In the genomic region with DNA sequence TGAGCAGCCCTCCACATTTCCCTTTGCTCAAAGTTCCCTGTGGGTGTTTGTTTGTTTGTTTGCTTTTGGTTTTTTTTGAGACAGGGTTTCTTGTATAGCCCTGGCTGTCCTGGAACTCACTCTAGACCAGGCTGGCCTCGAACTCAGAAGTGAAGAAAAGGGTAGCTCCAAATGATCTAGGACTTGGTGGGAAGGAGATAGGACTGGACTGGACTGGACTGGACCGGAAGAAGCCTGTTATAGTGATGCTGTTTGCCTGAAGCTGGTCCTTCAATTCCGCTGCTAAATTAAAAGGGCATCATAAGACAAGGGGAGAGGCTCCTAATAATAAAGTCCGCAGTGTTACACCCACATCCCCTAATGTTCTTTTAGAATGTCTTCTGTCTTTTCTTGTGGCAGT, we compare ENCODE assay signal across 7 mouse cellular contexts. TPM values are rescaled to one million over a fixed set of nuclear protein-coding genes. Genes with fewer than 3 reads are reported as not detected.
DNase-seq lines count a peak whose midpoint lies in the region; ATAC-seq and TF ChIP-seq lines count a peak whose summit lies in the region.

No protein-coding gene starts in this region.

- peak overlapping the region; percentile 91 for H3K27ac ChIP-seq in embryonic facial prominence, embryonic 10.5 days (replicated peaks)
- H3K27ac ChIP-seq in intestine, embryonic 14.5 days (ENCODE audit: low read depth) = peak overlapping the region; percentile 93
- no peak overlapping the region for H3K27ac ChIP-seq in neural tube, embryonic 14.5 days (ENCODE audit: low read depth, low read length)

- ATAC-seq in intestine, embryonic 14.5 days (replicated peaks; ENCODE audit: low FRiP score, low TSS enrichment, low read depth) = peak; percentile 44; the same call in 1 of the 2 replicates
- no peak for ATAC-seq in neural tube, embryonic 14.5 days (ENCODE audit: low read depth)

- DNase-seq in lung, adult 2 months = no peak
- no peak for DNase-seq in lung, adult 18-20 months
- no peak for DNase-seq in embryonic facial prominence, embryonic 10.5 days (ENCODE audit: low spot score)
- no peak for DNase-seq in intestine, embryonic 14.5 days (ENCODE audit: low spot score)
- DNase-seq in gastrocnemius, adult 18-20 months (ENCODE audit: low spot score) = no peak
- no peak for DNase-seq in layer of hippocampus, postnatal 10 days (ENCODE audit: low spot score in 2 of 2)

- peak overlapping the region; percentile 59 for H3K4me2 ChIP-seq in intestine, embryonic 14.5 days (ENCODE audit: low read length)
- peak overlapping the region; percentile 58 for H3K4me2 ChIP-seq in neural tube, embryonic 14.5 days (ENCODE audit: low read depth, low read length)

- no peaks in the 10 kb centered on the region for H3K9me3 ChIP-seq in embryonic facial prominence, embryonic 10.5 days
- H3K9me3 ChIP-seq in intestine, embryonic 14.5 days (ENCODE audit: control insufficient read depth, low read length) = no peaks in the 10 kb centered on the region
- H3K9me3 ChIP-seq in neural tube, embryonic 14.5 days (ENCODE audit: control insufficient read depth, low read length) = no peaks in the 10 kb centered on the region

- peaks cover 5% of the 10 kb centered on the region; the same call in 1 of the 2 replicates for H3K4me1 ChIP-seq in lung, adult 2 months (ENCODE audit: control insufficient read depth, insufficient read depth, low read length)
- peaks cover 11% of the 10 kb centered on the region for H3K4me1 ChIP-seq in embryonic facial prominence, embryonic 10.5 days
- H3K4me1 ChIP-seq in intestine, embryonic 14.5 days (replicated peaks; ENCODE audit: control insufficient read depth, insufficient read depth, low read length) = peaks cover 12% of the 10 kb centered on the region
- H3K4me1 ChIP-seq in neural tube, embryonic 14.5 days (ENCODE audit: control insufficient read depth, insufficient read depth, low read length) = no peaks in the 10 kb centered on the region

- 40% methylated on average over 4 of the region's 4 CpGs for WGBS in lung, adult 2 months
- 69% methylated on average over 4 of the region's 4 CpGs for WGBS in embryonic facial prominence, embryonic 10.5 days
- WGBS in intestine, embryonic 14.5 days = 65% methylated on average over 4 of the region's 4 CpGs
- WGBS in neural tube, embryonic 14.5 days = 75% methylated on average over 4 of the region's 4 CpGs

- peak overlapping the region; percentile 74 for H3K9ac ChIP-seq in intestine, embryonic 14.5 days (ENCODE audit: low read length)
- peak overlapping the region; percentile 71 for H3K9ac ChIP-seq in neural tube, embryonic 14.5 days (replicated peaks; ENCODE audit: low read depth, low read length)

- TF ChIP-seq CTCF in lung, adult 2 months (IDR thresholded peaks at IDR 0.05; ENCODE audit: insufficient read depth, low read length) = no peak

- H3K27me3 ChIP-seq in embryonic facial prominence, embryonic 10.5 days (replicated peaks; ENCODE audit: low read depth, poor library complexity, severe bottlenecking) = no peaks in the 10 kb centered on the region
- H3K27me3 ChIP-seq in intestine, embryonic 14.5 days (replicated peaks; ENCODE audit: control insufficient read depth, insufficient read depth, low read length) = no peaks in the 10 kb centered on the region
- no peaks in the 10 kb centered on the region for H3K27me3 ChIP-seq in neural tube, embryonic 14.5 days (ENCODE audit: control insufficient read depth, insufficient read depth, low read length)

- H3K4me3 ChIP-seq in lung, adult 2 months (replicated peaks; ENCODE audit: extremely low read depth, low read depth, low read length) = peak overlapping the region; percentile 71
- peak overlapping the region; percentile 70 for H3K4me3 ChIP-seq in embryonic facial prominence, embryonic 10.5 days
- H3K4me3 ChIP-seq in intestine, embryonic 14.5 days (ENCODE audit: low read depth, low read length) = peak overlapping the region; percentile 55
- peak overlapping the region; percentile 58 for H3K4me3 ChIP-seq in neural tube, embryonic 14.5 days (ENCODE audit: low read depth, low read length)

- peaks cover 10% of the 10 kb centered on the region for H3K36me3 ChIP-seq in embryonic facial prominence, embryonic 10.5 days (replicated peaks)
- H3K36me3 ChIP-seq in intestine, embryonic 14.5 days (ENCODE audit: control insufficient read depth, insufficient read depth, low read length) = peaks cover 12% of the 10 kb centered on the region
- H3K36me3 ChIP-seq in neural tube, embryonic 14.5 days (ENCODE audit: control insufficient read depth, insufficient read depth, low read length) = no peaks in the 10 kb centered on the region

- no peak for TF ChIP-seq POLR2A in lung, adult 2 months (IDR thresholded peaks at IDR 0.05; ENCODE audit: borderline replicate concordance, extremely low read depth, low read depth, low read length)

RNA-seq across cellular contexts. Expression of a gene that starts 0.8 kb away (rescaled TPM):
- 18.4 and 20.3 TPM in 2 replicates for polyA plus RNA-seq in lung, adult 2 months (2012; rRNA removed)
- polyA plus RNA-seq in embryonic facial prominence, embryonic 10.5 days (2016; fragmentation: Nextera tagmentation; extraction: Ambion mirVana) = 18.9 and 19.1 TPM in 2 replicates
- polyA plus RNA-seq in intestine, embryonic 14.5 days (2014; fragmentation: Nextera tagmentation; extraction: Ambion mirVana) = 25.9 and 26.6 TPM in 2 replicates
- polyA plus RNA-seq in neural tube, embryonic 14.5 days (2014; fragmentation: Nextera tagmentation; extraction: Ambion mirVana) = 11.3 and 13.7 TPM in 2 replicates
- 10 to 100 TPM; 17.0 to 23.3 TPM for total RNA-seq in gastrocnemius, adult 18-20 months (2021)
- total RNA-seq in layer of hippocampus, postnatal 10 days (2021) = 10 to 100 TPM; 12.4 to 13.1 TPM

RNA-seq across cellular contexts. Expression of a gene that starts 3.8 kb away (rescaled TPM):
- 0.05 TPM in 1 of 2 replicates, not detected in the other for polyA plus RNA-seq in lung, adult 2 months (2012; rRNA removed)
- polyA plus RNA-seq in embryonic facial prominence, embryonic 10.5 days (2016; fragmentation: Nextera tagmentation; extraction: Ambion mirVana) = not detected in 2 replicates
- not detected in 2 replicates for polyA plus RNA-seq in intestine, embryonic 14.5 days (2014; fragmentation: Nextera tagmentation; extraction: Ambion mirVana)
- polyA plus RNA-seq in neural tube, embryonic 14.5 days (2014; fragmentation: Nextera tagmentation; extraction: Ambion mirVana) = not detected in 2 replicates
- total RNA-seq in gastrocnemius, adult 18-20 months (2021) = not detected
- total RNA-seq in layer of hippocampus, postnatal 10 days (2021) = under 1 TPM in 1 of 2 experiments, not detected in 1; 0.18 TPM

RNA-seq across cellular contexts. Expression of a gene that starts 20.8 kb away (rescaled TPM):
- 28.8 and 29.2 TPM in 2 replicates for polyA plus RNA-seq in lung, adult 2 months (2012; rRNA removed)
- polyA plus RNA-seq in embryonic facial prominence, embryonic 10.5 days (2016; fragmentation: Nextera tagmentation; extraction: Ambion mirVana) = 21.5 and 29.6 TPM in 2 replicates
- polyA plus RNA-seq in intestine, embryonic 14.5 days (2014; fragmentation: Nextera tagmentation; extraction: Ambion mirVana) = 89.0 and 99.5 TPM in 2 replicates
- 93.6 and 93.9 TPM in 2 replicates for polyA plus RNA-seq in neural tube, embryonic 14.5 days (2014; fragmentation: Nextera tagmentation; extraction: Ambion mirVana)
- total RNA-seq in gastrocnemius, adult 18-20 months (2021) = 1 to 10 TPM; 3.1 to 3.3 TPM
- total RNA-seq in layer of hippocampus, postnatal 10 days (2021) = 10 to 100 TPM; 29.1 to 33.3 TPM

RNA-seq across cellular contexts. Expression of a gene that starts 38.1 kb away (rescaled TPM):
- 19.1 and 29.8 TPM in 2 replicates for polyA plus RNA-seq in lung, adult 2 months (2012; rRNA removed)
- polyA plus RNA-seq in embryonic facial prominence, embryonic 10.5 days (2016; fragmentation: Nextera tagmentation; extraction: Ambion mirVana) = 15.9 and 16.8 TPM in 2 replicates
- polyA plus RNA-seq in intestine, embryonic 14.5 days (2014; fragmentation: Nextera tagmentation; extraction: Ambion mirVana) = 13.0 and 17.2 TPM in 2 replicates
- polyA plus RNA-seq in neural tube, embryonic 14.5 days (2014; fragmentation: Nextera tagmentation; extraction: Ambion mirVana) = 10.5 and 12.6 TPM in 2 replicates
- total RNA-seq in gastrocnemius, adult 18-20 months (2021) = 1 to 10 TPM; 3.1 to 3.7 TPM
- total RNA-seq in layer of hippocampus, postnatal 10 days (2021) = 10 to 100 TPM; 14.3 to 16.4 TPM

RNA-seq across cellular contexts. Expression of a gene that starts 49.7 kb away (rescaled TPM):
- 0.40 TPM in 2 replicates for polyA plus RNA-seq in lung, adult 2 months (2012; rRNA removed)
- 0.16 and 0.39 TPM in 2 replicates for polyA plus RNA-seq in embryonic facial prominence, embryonic 10.5 days (2016; fragmentation: Nextera tagmentation; extraction: Ambion mirVana)
- polyA plus RNA-seq in intestine, embryonic 14.5 days (2014; fragmentation: Nextera tagmentation; extraction: Ambion mirVana) = 2.2 and 2.5 TPM in 2 replicates
- 0.47 and 0.59 TPM in 2 replicates for polyA plus RNA-seq in neural tube, embryonic 14.5 days (2014; fragmentation: Nextera tagmentation; extraction: Ambion mirVana)
- under 1 TPM; 0.07 to 0.14 TPM for total RNA-seq in gastrocnemius, adult 18-20 months (2021)
- 1 to 10 TPM; 2.0 to 2.3 TPM for total RNA-seq in layer of hippocampus, postnatal 10 days (2021)
